ENCODE assay signal across 8 mouse cellular contexts in the genomic region with DNA sequence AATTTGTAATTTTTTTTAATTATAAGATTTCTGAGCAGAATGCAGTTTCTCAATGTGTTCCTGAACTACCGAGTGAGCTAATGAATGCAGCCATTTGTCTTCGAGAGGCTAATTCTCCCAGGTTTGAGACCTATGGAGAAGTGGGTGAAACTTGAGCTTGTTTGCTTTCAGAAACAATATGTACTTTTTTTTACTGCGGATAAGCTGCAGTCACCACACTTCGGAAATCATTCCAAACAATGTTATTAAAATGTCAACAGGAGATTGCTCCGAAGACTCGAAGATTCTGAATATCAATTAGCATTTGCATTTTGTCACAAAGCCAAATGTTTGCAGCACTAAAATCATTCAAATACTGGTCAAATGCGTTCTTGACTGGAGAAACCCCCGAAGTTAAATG. TPM values are rescaled to one million over a fixed set of nuclear protein-coding genes. Genes with fewer than 3 reads are reported as not detected.
DNase-seq lines count a peak whose midpoint lies in the region; ATAC-seq lines count a peak whose summit lies in the region.
"Had no signal": no experiment of that assay in that cellular context is flagged by ENCODE, and none has a peak within 500 bp of the region (broad histone marks: within the 10 kb centered on the region; RNA-seq: fewer than 3 reads in every experiment).

No protein-coding gene starts in this region.

- 14% methylated on average over 8 of the region's 8 CpGs for WGBS in liver, embryonic 11.5 days
- WGBS in forebrain, embryonic 14.5 days: 2% methylated on average over 8 of the region's 8 CpGs
- 3% methylated on average over 8 of the region's 8 CpGs for WGBS in limb, embryonic 13.5 days
- 6% methylated on average over 8 of the region's 8 CpGs for WGBS in stomach, embryonic 15.5 days

- H3K9ac ChIP-seq in liver, embryonic 11.5 days (ENCODE audit: low read depth, low read length): no peak overlapping the region
- peak overlapping the region; percentile 97; the same call in 1 of the 2 replicates for H3K9ac ChIP-seq in forebrain, embryonic 14.5 days (ENCODE audit: low read length)
- peak overlapping the region; percentile 99 for H3K9ac ChIP-seq in limb, embryonic 13.5 days
- no peak overlapping the region for H3K9ac ChIP-seq in stomach, embryonic 15.5 days

- no peak for ATAC-seq in liver, embryonic 11.5 days (replicated peaks; ENCODE audit: low FRiP score)
- no peak for ATAC-seq in forebrain, embryonic 14.5 days
- no peak for ATAC-seq in limb, embryonic 13.5 days (ENCODE audit: low FRiP score, low read depth)
- no peak for ATAC-seq in stomach, embryonic 15.5 days (ENCODE audit: insufficient read depth, low FRiP score, low read depth)

- H3K27ac ChIP-seq in liver, embryonic 11.5 days (ENCODE audit: low read depth, low read length): no peak overlapping the region
- H3K27ac ChIP-seq in forebrain, embryonic 14.5 days (ENCODE audit: low read depth, low read length): no peak overlapping the region
- H3K27ac ChIP-seq in limb, embryonic 13.5 days: peak overlapping the region; percentile 100
- H3K27ac ChIP-seq in stomach, embryonic 15.5 days: peak overlapping the region; percentile 100; the same call in 1 of the 2 replicates

- DNase-seq in liver, embryonic 11.5 days (ENCODE audit: low spot score): no peak
- no peak for DNase-seq in liver
- DNase-seq in forebrain, embryonic 14.5 days (ENCODE audit: low spot score): peak; percentile 62
- DNase-seq in right cerebral cortex, adult 2 months (ENCODE audit: low spot score in 2 of 2): no peak
- no peak for DNase-seq in urinary bladder, adult 18-20 months (ENCODE audit: low spot score in 2 of 2)

- H3K36me3 ChIP-seq in liver, embryonic 11.5 days (ENCODE audit: control insufficient read depth, insufficient read depth, low read length): no peaks in the 10 kb centered on the region
- H3K36me3 ChIP-seq in forebrain, embryonic 14.5 days (ENCODE audit: control insufficient read depth, insufficient read depth, low read length): no peaks in the 10 kb centered on the region
- H3K36me3 ChIP-seq in limb, embryonic 13.5 days: no peaks in the 10 kb centered on the region
- H3K36me3 ChIP-seq in stomach, embryonic 15.5 days: no peaks in the 10 kb centered on the region

- no peaks in the 10 kb centered on the region for H3K9me3 ChIP-seq in liver, embryonic 11.5 days (ENCODE audit: control insufficient read depth, low read length)
- no peaks in the 10 kb centered on the region for H3K9me3 ChIP-seq in forebrain, embryonic 14.5 days (replicated peaks; ENCODE audit: control insufficient read depth, low read length)
- no peaks in the 10 kb centered on the region for H3K9me3 ChIP-seq in limb, embryonic 13.5 days
- H3K9me3 ChIP-seq in stomach, embryonic 15.5 days: no peaks in the 10 kb centered on the region
- H3K9me3 ChIP-seq: megakaryocyte, embryonic 14.5 days had no signal

- peak overlapping the region; percentile 80; the same call in 1 of the 2 replicates for H3K4me3 ChIP-seq in liver, embryonic 11.5 days (ENCODE audit: low read depth, low read length)
- peak overlapping the region; percentile 96 for H3K4me3 ChIP-seq in forebrain, embryonic 14.5 days (ENCODE audit: low read depth, low read length)
- peak overlapping the region; percentile 95 for H3K4me3 ChIP-seq in limb, embryonic 13.5 days
- peak overlapping the region; percentile 90 for H3K4me3 ChIP-seq in stomach, embryonic 15.5 days (replicated peaks)

- H3K4me1 ChIP-seq in liver, embryonic 11.5 days (replicated peaks; ENCODE audit: control insufficient read depth, insufficient read depth, low read length): peaks cover 8% of the 10 kb centered on the region; the same call in 1 of the 2 replicates
- H3K4me1 ChIP-seq in forebrain, embryonic 14.5 days (ENCODE audit: control insufficient read depth, insufficient read depth, low read length): peaks cover 7% of the 10 kb centered on the region; the same call in 1 of the 2 replicates
- H3K4me1 ChIP-seq in limb, embryonic 13.5 days: peaks cover 20% of the 10 kb centered on the region
- 0 out of 2 replicates have a peak, but pooled peaks cover 4% of the 10 kb centered on the region for H3K4me1 ChIP-seq in stomach, embryonic 15.5 days

- peak overlapping the region; percentile 95 for H3K4me2 ChIP-seq in liver, embryonic 11.5 days
- H3K4me2 ChIP-seq in forebrain, embryonic 14.5 days (ENCODE audit: low read length): peak overlapping the region; percentile 78
- peak overlapping the region; percentile 80 for H3K4me2 ChIP-seq in limb, embryonic 13.5 days (replicated peaks)
- H3K4me2 ChIP-seq in stomach, embryonic 15.5 days: peak overlapping the region; percentile 76

- H3K27me3 ChIP-seq in liver, embryonic 11.5 days (replicated peaks; ENCODE audit: control insufficient read depth, insufficient read depth, low read length): no peaks in the 10 kb centered on the region; the same call in 1 of the 2 replicates
- no peaks in the 10 kb centered on the region for H3K27me3 ChIP-seq in forebrain, embryonic 14.5 days (replicated peaks; ENCODE audit: control insufficient read depth, insufficient read depth, low read length)
- H3K27me3 ChIP-seq in limb, embryonic 13.5 days: no peaks in the 10 kb centered on the region
- no peaks in the 10 kb centered on the region for H3K27me3 ChIP-seq in stomach, embryonic 15.5 days (replicated peaks)

RNA-seq across cellular contexts. Expression of a gene that starts 0.7 kb away (rescaled TPM):
- 27.4 and 27.7 TPM in 2 replicates for polyA plus RNA-seq in liver, embryonic 11.5 days (2014; fragmentation: Nextera tagmentation; extraction: Ambion mirVana)
- 69.4 and 92.3 TPM in 2 replicates for polyA plus RNA-seq in forebrain, embryonic 14.5 days (2014; fragmentation: Nextera tagmentation; extraction: Ambion mirVana)
- polyA plus RNA-seq in limb, embryonic 13.5 days (2015; fragmentation: Nextera tagmentation; extraction: Ambion mirVana): 102 and 105 TPM in 2 replicates
- 46.2 and 47.7 TPM in 2 replicates for polyA plus RNA-seq in stomach, embryonic 15.5 days (2015; fragmentation: Nextera tagmentation; extraction: Ambion mirVana)

Comparison
In these comparisons a context has a peak if more than half of its experiments do, and no peak if none do; other contexts are left out.
1. H3K27ac ChIP-seq: peak in limb, embryonic 13.5 days (single experiment) and stomach, embryonic 15.5 days (single experiment); none in liver, embryonic 11.5 days (single experiment) and forebrain, embryonic 14.5 days (single experiment).
2. H3K9ac ChIP-seq: peak in forebrain, embryonic 14.5 days (single experiment) and limb, embryonic 13.5 days (single experiment); none in liver, embryonic 11.5 days (single experiment) and stomach, embryonic 15.5 days (single experiment).
3. Peak in every context shown above with its lines, with median percentiles within 50 percentile points of each other: H3K4me2 ChIP-seq and H3K4me3 ChIP-seq.